Mouse (Mus musculus) embryonic fibroblast, embryonic 13.5 days (primary cell): ENCODE measurements at regions not wholly inside any gene's neighbourhood (a gene's known extent, or its start where the extent isn't known, plus 50 kb on each side); places are given as distances from the start of the nearest gene placed in this dataset.

ENCODE experiments used
- H3K27ac ChIP-seq: 2 replicates; pipeline ENCODE4 v1.5.1; 2012; ENCODE audit warnings: low read length, control low read depth, inconsistent platforms; ENCODE audit not compliant: insufficient read depth
- H3K4me1 ChIP-seq: 2 replicates; pipeline ENCODE4 v1.6.1; 2011; ENCODE audit warnings: low read length; ENCODE audit not compliant: control insufficient read depth, insufficient read depth
- H3K4me3 ChIP-seq: 2 replicates; pipeline ENCODE4 v1.5.1; 2011; ENCODE audit warnings: mild to moderate bottlenecking, control low read depth, low read length; ENCODE audit not compliant: insufficient read depth
- CTCF ChIP-seq: IDR thresholded peaks from 2 replicates; pipeline ENCODE4 v1.5.1; 2011; ENCODE audit warnings: mild to moderate bottlenecking, control low read depth, low read length, moderate library complexity, borderline replicate concordance; ENCODE audit not compliant: insufficient read depth
- POLR2A ChIP-seq: IDR thresholded peaks from 2 replicates; pipeline ENCODE4 v1.6.1; 2011; ENCODE audit warnings: low read depth, mild to moderate bottlenecking, control low read depth, low read length, moderate library complexity

DNA sequence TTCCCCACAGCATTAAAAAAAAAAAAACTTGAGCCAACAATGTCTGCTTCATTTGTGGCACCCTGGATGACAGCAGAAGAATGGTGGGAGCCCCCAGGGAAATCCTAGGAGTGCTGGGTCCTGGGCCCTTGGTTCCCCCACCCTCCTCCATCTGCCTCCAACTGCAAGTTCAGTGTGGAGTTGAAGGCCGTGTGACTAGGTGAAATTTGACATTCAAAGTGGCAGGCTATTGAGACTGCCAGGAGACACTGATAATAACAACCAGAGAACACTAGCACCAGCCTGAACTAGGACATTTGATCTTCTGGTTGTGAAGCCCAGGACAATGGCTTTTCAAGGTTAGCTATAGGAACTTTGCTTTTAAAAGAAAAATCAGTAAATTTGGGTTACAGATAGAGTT, 74.0 kb downstream of the Adamts15 start:
- no peaks in the 10 kb centered on the region for H3K4me1 ChIP-seq
- no peak overlapping the region for H3K4me3 ChIP-seq
- TF ChIP-seq CTCF (no peak), POLR2A (no peak)
- H3K27ac ChIP-seq = no peak overlapping the region

- TF ChIP-seq CTCF = no peak
- no peak for TF ChIP-seq POLR2A
- H3K4me3 ChIP-seq = no peak overlapping the region
- no peaks in the 10 kb centered on the region for H3K4me1 ChIP-seq
- H3K27ac ChIP-seq = no peak overlapping the region
Observed at GRCm38 (mm10) chr9:30845609-30846290, 76.5 kb downstream of the Adamts15 start.

DNA sequence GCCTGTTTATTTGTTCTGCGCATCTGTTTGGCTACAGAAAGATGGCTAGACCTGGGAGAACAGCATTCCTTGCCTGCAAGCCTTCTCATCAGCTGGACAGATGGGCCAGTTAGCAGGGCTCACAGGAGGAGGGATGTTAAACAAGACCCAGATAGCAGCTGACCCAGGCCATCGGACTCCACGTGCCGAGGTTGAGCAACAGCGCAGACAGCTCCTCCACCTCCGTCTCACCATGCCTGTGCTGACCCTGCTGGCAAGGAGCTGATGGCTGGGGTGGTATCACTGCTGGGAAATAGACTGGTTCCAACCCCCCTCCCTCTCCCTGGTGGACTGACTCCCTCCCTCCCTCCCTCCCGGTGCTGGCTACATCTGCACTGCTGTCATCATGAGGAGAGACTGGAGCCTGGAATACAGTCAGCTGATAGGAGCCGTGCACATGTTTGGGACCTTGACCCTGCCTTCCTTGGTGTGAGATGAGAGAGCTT, 78.1 kb downstream of the Adamts15 start:
- TF ChIP-seq POLR2A = no peak
- no peak for TF ChIP-seq CTCF
- Histone ChIP-seq H3K4me3 (no peak overlapping the region), H3K27ac (no peak overlapping the region), H3K4me1 (no peaks in the 10 kb centered on the region)

GRCm38 (mm10) chr9:30834908-30835307, 87.3 kb downstream of the Adamts15 start:
- TF ChIP-seq CTCF = no peak
- TF ChIP-seq POLR2A = no peak
- H3K27ac ChIP-seq = no peak overlapping the region
- H3K4me3 ChIP-seq = no peak overlapping the region
- peaks cover 5% of the 10 kb centered on the region; the same call in 1 of the 2 replicates for H3K4me1 ChIP-seq

DNA sequence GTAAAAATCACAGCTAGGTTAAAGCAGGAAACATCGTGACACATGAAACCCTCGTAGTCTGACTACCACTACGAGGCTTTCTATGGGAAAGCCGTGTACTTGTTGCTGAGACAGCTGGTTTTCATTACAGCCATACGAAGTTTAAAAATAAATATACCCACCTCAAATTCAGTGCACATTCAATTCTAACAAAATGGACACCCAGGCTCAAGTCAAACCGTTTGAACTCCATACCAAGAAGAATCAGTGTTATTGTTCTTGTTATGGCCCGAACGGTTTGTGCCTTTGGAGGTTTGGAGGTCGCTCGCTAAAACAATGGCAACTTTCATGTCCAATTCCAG, 87.7 kb downstream of the Adamts15 start:
- TF ChIP-seq POLR2A (no peak), CTCF (no peak)
- H3K4me1 ChIP-seq = peaks cover 5% of the 10 kb centered on the region; the same call in 1 of the 2 replicates
- no peak overlapping the region for H3K4me3 ChIP-seq
- H3K27ac ChIP-seq = peak overlapping the region; percentile 27; the same call in 1 of the 2 replicates

DNA sequence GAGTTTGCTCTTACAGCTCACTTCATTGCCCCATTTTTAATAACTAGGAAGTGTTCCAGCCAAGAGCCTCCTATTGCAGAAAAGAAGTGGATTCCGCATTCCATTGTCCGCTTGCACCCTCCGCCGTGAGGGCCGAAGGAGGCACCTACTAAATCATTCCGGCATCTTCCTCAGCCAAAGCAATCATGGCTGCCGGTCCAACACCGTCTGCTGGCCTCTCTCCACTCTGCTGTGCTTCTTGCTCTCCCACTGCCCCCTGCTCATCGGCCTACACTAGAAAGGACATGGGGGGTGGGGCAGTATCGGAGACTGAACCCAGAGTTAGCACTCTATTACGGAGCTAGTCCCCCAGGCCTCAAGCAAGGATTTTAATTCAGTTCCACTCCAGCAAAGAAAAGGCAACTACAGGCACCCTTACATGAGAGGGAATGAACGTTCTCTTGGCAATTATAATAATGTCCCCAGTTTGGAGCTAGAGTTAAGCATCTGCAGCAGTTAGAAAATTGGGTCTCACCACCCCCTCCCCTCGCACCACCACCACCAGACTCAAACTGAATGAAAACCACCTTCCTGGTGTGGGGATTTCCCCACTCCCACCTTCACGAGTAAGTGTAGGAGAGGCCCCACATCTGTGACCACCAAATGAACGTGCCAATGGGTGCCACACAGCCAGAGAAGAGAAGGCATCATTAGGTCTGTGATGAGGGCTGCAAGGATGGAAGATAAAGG, 88.3 kb downstream of the Adamts15 start:
- H3K27ac ChIP-seq = peak overlapping the region; percentile 27

DNA sequence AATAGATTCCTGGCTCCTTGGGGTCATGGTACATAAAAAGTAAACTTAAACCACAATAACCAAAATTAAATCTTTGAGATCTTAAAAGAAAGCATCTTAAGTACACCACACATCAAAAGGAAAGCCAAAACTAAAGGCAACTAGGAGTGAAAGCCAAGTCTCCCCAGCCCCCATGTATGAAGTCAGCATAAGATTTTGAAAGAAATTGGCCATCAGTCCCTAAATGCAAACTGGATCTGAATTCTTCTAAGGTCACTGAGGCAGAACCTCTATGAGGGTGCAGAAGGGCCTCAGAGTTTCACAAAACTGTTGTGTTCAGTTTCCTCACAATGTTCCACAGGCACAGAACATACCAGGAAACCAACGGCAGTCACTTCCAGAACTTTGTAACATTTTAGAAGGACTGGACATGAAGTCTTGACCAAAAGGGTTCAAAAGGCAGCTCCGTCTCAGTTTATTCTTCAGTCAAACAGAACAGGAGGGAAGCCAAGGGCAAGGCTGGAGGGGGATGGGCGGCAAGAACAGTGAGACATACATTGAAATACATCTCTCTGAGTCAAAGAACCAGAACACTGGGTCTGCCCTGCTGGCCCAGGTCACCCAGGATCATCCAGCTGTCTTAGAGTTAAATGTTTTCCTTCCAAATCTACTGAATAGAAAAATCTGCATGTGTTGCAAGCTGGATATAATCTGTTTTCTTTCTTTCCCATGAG, 92.9 kb downstream of the Adamts15 start:
- no peak overlapping the region for H3K4me3 ChIP-seq
- TF ChIP-seq CTCF = no peak
- TF ChIP-seq POLR2A = no peak

More for the DNA sequence above, 88.3 kb downstream of the Adamts15 start:
- TF ChIP-seq POLR2A (no peak), CTCF (no peak)
- no peak overlapping the region for H3K4me3 ChIP-seq
- peaks cover 5% of the 10 kb centered on the region; the same call in 1 of the 2 replicates for H3K4me1 ChIP-seq

DNA sequence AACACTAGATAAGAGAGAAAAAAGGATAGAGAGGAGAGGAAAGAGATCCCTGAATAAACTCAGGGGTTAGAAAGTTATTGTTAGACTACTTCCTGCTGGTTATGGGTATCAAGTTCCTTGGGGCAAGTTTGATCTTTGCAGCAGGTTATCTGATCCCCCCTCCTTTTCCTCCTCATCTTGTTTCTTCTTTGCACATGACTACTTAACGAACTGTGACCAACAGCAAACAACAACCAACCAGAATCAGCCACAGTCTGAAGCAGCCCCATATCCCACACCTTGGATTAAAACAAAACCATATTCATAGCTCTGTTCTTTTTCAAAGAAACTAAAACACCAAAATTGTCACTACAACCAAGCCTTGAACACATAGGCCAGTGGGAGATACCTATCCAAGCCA, 94.5 kb downstream of the Adamts15 start:
- H3K4me1 ChIP-seq = no peaks in the 10 kb centered on the region
- no peak overlapping the region for H3K27ac ChIP-seq
- TF ChIP-seq POLR2A = no peak
- no peak for TF ChIP-seq CTCF
- no peak overlapping the region for H3K4me3 ChIP-seq

More for the DNA sequence above, 92.9 kb downstream of the Adamts15 start:
- H3K27ac ChIP-seq = no peak overlapping the region
- peaks cover 2% of the 10 kb centered on the region; the same call in 1 of the 2 replicates for H3K4me1 ChIP-seq

- Histone ChIP-seq H3K4me3 (no peak overlapping the region), H3K4me1 (no peaks in the 10 kb centered on the region), H3K27ac (no peak overlapping the region)
- TF ChIP-seq POLR2A = no peak
- no peak for TF ChIP-seq CTCF
Observed at GRCm38 (mm10) chr9:30824056-30824625, 98.1 kb downstream of the Adamts15 start.

DNA sequence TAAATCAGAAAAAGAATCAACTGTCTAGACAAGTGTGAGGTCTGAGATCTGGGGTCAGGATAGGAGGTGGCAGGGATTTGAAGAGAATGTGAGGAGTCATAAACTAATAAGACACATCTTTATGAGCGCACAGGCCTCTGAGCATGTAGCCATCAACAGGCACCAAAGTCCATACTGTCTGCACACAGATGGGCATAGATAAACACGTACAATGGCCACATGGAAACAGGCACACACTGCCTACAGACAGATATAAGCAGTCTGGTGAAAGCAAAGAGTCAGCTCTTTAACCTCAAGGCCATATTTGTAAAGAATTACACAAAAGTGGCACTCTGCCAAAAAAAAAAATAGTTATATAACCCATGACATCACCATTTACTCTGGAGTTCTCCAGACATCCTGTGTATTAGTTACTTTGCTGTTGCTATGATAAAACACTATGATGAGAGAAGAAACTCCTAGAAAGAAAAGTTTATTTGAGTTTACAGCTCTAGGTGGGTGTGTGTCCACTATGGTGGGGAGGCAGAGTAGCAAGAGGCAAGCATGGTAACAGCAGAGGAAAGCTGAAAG, 101.4 kb downstream of the Adamts15 start:
- Histone ChIP-seq H3K4me1 (no peaks in the 10 kb centered on the region), H3K4me3 (no peak overlapping the region), H3K27ac (no peak overlapping the region)
- no peak for TF ChIP-seq POLR2A
- TF ChIP-seq CTCF = no peak
